Mouse (Mus musculus): ENCODE results near the gene Gnl1. TPM values are rescaled to one million over a fixed set of nuclear protein-coding genes. Genes with fewer than 3 reads are reported as not detected.
A peak's percentile ranks its signal among the peaks of the same experiment; 100 is the strongest.
"Not testable (repeated sequence)": the region's sequence is repeated elsewhere in the genome, so short reads cannot be mapped to it uniquely, and the experiment has no call there.

The Gnl1 gene
- polyA plus RNA-seq, 1 experiment from 2014 or later = 25.1 TPM

DNA sequence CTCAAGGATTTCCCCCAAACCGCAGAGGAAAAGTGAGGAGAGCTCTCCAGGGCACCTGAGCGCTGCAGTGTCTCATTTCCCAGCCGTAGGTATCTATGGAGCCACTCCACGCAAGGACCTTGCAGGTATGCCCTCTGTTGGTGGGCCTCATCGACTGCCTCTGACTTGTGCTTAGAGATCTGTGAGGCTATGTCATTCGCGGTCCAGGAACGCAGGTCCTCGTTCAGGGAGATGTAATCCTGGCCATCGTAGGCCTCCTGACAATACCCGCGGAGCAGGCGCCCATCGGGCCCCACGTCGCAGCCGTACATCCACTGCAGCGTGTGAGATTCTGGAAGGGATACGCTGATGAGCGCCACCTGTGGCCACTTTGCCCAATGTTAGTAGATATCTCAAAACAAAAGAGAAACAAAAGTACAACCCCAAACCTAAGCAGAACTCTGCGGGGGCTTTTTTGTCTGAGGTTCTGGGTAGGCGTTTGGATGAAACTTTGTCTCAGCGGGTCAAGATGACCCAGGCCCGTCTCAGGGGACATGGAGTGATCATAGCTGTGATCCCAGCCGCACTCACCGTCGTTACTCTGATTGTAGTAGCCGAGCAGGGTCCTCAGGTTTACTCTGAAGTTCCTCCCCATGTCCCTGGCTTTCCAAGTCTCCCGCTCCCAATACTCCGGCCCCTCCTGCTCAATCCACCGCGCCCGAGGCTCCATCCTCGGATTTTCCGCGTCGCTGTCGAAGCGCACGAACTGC lies 52.1 kb downstream of the Gnl1 start:
- H3K27me3 ChIP-seq (ENCODE audit: control insufficient read depth, insufficient read depth, low read length); H3K4me1 ChIP-seq (replicated peaks; ENCODE audit: control insufficient read depth, insufficient read depth); H3K9me3 ChIP-seq (ENCODE audit: control insufficient read depth, low read length); H3K36me3 ChIP-seq (ENCODE audit: control insufficient read depth, insufficient read depth, low read length): not testable (repeated sequence)
- peak; percentile 64 for TF ChIP-seq CTCF (IDR thresholded peaks at IDR 0.05; ENCODE audit: low read depth)
- H3K4me2 ChIP-seq (replicated peaks; ENCODE audit: low read depth) = peak overlapping the region; percentile 82
- H3K27ac ChIP-seq (replicated peaks) = 0 out of 2 replicates have a peak overlapping the region, but pooled peaks have one; percentile 13
- ATAC-seq (ENCODE audit: low FRiP score, low TSS enrichment) (peak; percentile 62), DNase-seq (ENCODE audit: low spot score) (peak; percentile 47)
- peak overlapping the region; percentile 70 for H3K9ac ChIP-seq (ENCODE audit: low read length)
- H3K4me3 ChIP-seq (ENCODE audit: low read depth, low read length) = peak overlapping the region; percentile 56
- 2% methylated on average over 40 of the region's 40 CpGs for WGBS

DNA sequence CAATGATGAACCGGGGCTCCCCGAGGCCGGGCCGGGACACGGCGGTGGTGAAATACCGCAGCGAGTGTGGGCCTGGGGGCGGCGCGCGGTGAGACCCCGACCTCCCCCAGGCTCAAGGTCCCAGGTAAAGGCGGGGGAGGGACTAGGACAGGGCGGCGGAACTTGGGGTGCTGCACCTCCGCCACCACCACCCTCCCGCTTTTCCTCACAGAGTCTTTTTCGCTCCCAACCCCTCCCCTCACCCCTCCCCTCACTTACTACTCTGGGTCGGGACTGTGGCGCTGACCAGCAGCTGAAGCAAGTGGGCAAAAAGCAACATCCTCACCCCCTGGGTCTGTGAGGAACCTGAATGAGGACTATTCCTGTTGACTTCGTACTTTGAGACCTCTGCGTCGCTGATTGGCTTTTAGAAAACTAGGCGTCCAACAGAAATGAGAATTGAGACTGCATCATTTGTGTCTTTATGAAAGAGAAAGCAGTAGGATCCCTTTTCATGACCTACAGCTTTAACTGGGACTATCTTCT lies 52.8 kb downstream of the Gnl1 start, which contains the start of gene H2-T23:
TSS of gene H2-T23 (minus strand) at position 505 of the 525 bp plus-strand sequence.
- H3K27ac ChIP-seq (replicated peaks) = peak within 1 kb of the TSS; percentile 13; the same call in 1 of the 2 replicates
- under 1% methylated on average over 25 of the region's 25 CpGs for WGBS
- not testable (repeated sequence) for H3K4me1 ChIP-seq (replicated peaks; ENCODE audit: control insufficient read depth, insufficient read depth); H3K36me3 ChIP-seq (ENCODE audit: control insufficient read depth, insufficient read depth, low read length); H3K9me3 ChIP-seq (ENCODE audit: control insufficient read depth, low read length); H3K27me3 ChIP-seq (ENCODE audit: control insufficient read depth, insufficient read depth, low read length)
- ATAC-seq (ENCODE audit: low FRiP score, low TSS enrichment) (peak; percentile 38), DNase-seq (ENCODE audit: low spot score) (peak; percentile 56)
- peak within 1 kb of the TSS; percentile 70 for H3K9ac ChIP-seq (ENCODE audit: low read length)
- peak within 1 kb of the TSS; percentile 56 for H3K4me3 ChIP-seq (ENCODE audit: low read depth, low read length)
- H3K4me2 ChIP-seq (replicated peaks; ENCODE audit: low read depth) = peak within 1 kb of the TSS; percentile 82

- ATAC-seq (ENCODE audit: low FRiP score, low TSS enrichment) = 0 out of 2 replicates have a peak, but pooled peaks have one; percentile 30
- not testable (repeated sequence) for H3K27me3 ChIP-seq (ENCODE audit: control insufficient read depth, insufficient read depth, low read length)
- 48% methylated on average over 3 of the region's 3 CpGs for WGBS
Observed at GRCm38 (mm10) chr17:36034524-36034923, 54.9 kb downstream of the Gnl1 start.

DNA sequence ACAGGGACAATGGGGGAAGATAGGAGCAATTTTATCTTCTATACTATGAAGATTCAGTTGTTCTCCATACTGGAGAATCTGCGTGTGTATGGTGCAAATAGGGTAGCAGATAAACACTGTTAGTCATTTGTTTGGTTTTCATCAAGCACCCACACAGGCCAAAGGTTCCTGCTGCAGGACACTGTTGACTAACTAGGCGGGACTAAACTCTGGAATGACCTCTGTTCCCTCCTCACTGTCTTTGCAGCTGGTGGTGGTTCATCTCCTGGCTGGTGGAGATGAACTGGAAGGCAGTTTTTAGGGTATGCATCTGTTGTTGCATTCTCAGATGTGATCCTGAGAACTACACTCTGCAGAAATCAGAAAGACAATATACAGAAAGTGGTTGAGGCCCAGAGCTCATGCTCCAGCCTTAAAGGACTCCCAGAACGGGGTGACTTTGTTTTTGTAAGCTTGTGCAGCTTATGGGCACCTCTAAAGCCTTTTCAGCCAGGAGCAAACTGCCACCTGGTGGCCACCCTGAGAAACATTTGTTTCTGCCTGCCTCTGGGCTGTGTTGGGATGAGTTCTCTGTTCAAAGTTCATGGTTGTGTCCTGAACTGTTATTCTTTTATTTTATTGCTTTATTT lies 55.5 kb downstream of the Gnl1 start:
- not testable (repeated sequence) for H3K4me1 ChIP-seq (replicated peaks; ENCODE audit: control insufficient read depth, insufficient read depth); H3K9me3 ChIP-seq (ENCODE audit: control insufficient read depth, low read length); H3K9ac ChIP-seq (ENCODE audit: low read length); H3K4me2 ChIP-seq (replicated peaks; ENCODE audit: low read depth); H3K36me3 ChIP-seq (ENCODE audit: control insufficient read depth, insufficient read depth, low read length); H3K27me3 ChIP-seq (ENCODE audit: control insufficient read depth, insufficient read depth, low read length); H3K4me3 ChIP-seq (ENCODE audit: low read depth, low read length); H3K27ac ChIP-seq (replicated peaks)
- WGBS = 28% methylated on average over 3 of the region's 3 CpGs
- TF ChIP-seq CTCF (IDR thresholded peaks at IDR 0.05; ENCODE audit: low read depth) = peak; percentile 68
- peak; percentile 40 for DNase-seq (ENCODE audit: low spot score)
- ATAC-seq (ENCODE audit: low FRiP score, low TSS enrichment) = peak; percentile 77

More at GRCm38 (mm10) chr17:36034524-36034923, 54.9 kb downstream of the Gnl1 start:
- H3K9me3 ChIP-seq (ENCODE audit: control insufficient read depth, low read length); DNase-seq (ENCODE audit: low spot score); H3K27ac ChIP-seq (replicated peaks); H3K4me1 ChIP-seq (replicated peaks; ENCODE audit: control insufficient read depth, insufficient read depth); H3K9ac ChIP-seq (ENCODE audit: low read length); H3K4me2 ChIP-seq (replicated peaks; ENCODE audit: low read depth); H3K4me3 ChIP-seq (ENCODE audit: low read depth, low read length); H3K36me3 ChIP-seq (ENCODE audit: control insufficient read depth, insufficient read depth, low read length): not testable (repeated sequence)

GRCm38 (mm10) chr17:36036126-36036525 lies 56.5 kb downstream of the Gnl1 start:
- H3K9me3 ChIP-seq (ENCODE audit: control insufficient read depth, low read length); H3K4me1 ChIP-seq (replicated peaks; ENCODE audit: control insufficient read depth, insufficient read depth); H3K27me3 ChIP-seq (ENCODE audit: control insufficient read depth, insufficient read depth, low read length); H3K4me2 ChIP-seq (replicated peaks; ENCODE audit: low read depth); H3K4me3 ChIP-seq (ENCODE audit: low read depth, low read length); DNase-seq (ENCODE audit: low spot score); H3K36me3 ChIP-seq (ENCODE audit: control insufficient read depth, insufficient read depth, low read length); ATAC-seq (ENCODE audit: low FRiP score, low TSS enrichment); H3K9ac ChIP-seq (ENCODE audit: low read length); H3K27ac ChIP-seq (replicated peaks): not testable (repeated sequence)
- 80% methylated on average over 13 of the region's 13 CpGs for WGBS
- TF ChIP-seq CTCF (IDR thresholded peaks at IDR 0.05; ENCODE audit: low read depth) = peak; percentile 25; the same call in 1 of the 2 replicates

MicroRNAs within 50 kb of the gene (microRNA counts, 519-probe panel; counts per million panel counts)
- microRNA mmu-miR-877 = not detected

Small RNAs within 50 kb of the gene (microRNA-seq; reads per million reads assigned to microRNA genes)
- gene Mir877 = 27.0 reads per million, percentile 28 among the genes with 10 or more reads in this experiment

Other genes starting within 250 kb of the Gnl1 start
- gene Ier3, start 158.2 kb upstream of the Gnl1 start, polyA plus RNA-seq (2015; fragmentation: Nextera tagmentation; extraction: Ambion mirVana) = 74.8 and 79.5 TPM in 2 replicates
- 41.0 and 43.5 TPM in 2 replicates for gene Flot1, start 156.6 kb upstream of the Gnl1 start, polyA plus RNA-seq (2015; fragmentation: Nextera tagmentation; extraction: Ambion mirVana)
- 251 and 296 TPM in 2 replicates for gene Tubb5, start 141.5 kb upstream of the Gnl1 start, polyA plus RNA-seq (2015; fragmentation: Nextera tagmentation; extraction: Ambion mirVana)
- 2.1 and 2.2 TPM in 2 replicates for gene Mdc1, start 138.3 kb upstream of the Gnl1 start, polyA plus RNA-seq (2015; fragmentation: Nextera tagmentation; extraction: Ambion mirVana)
- 27.3 and 27.4 TPM in 2 replicates for gene Nrm, start 118.5 kb upstream of the Gnl1 start, polyA plus RNA-seq (2015; fragmentation: Nextera tagmentation; extraction: Ambion mirVana)
- 15.3 and 16.6 TPM in 2 replicates for gene Ppp1r18, start 114.3 kb upstream of the Gnl1 start, polyA plus RNA-seq (2015; fragmentation: Nextera tagmentation; extraction: Ambion mirVana)
- 14.2 and 19.3 TPM in 2 replicates for gene Dhx16, start 100.0 kb upstream of the Gnl1 start, polyA plus RNA-seq (2015; fragmentation: Nextera tagmentation; extraction: Ambion mirVana)
- 20.5 and 21.7 TPM in 2 replicates for gene 2310061I04Rik, start 82.4 kb upstream of the Gnl1 start, polyA plus RNA-seq (2015; fragmentation: Nextera tagmentation; extraction: Ambion mirVana)
- gene Atat1, start 69.8 kb upstream of the Gnl1 start, polyA plus RNA-seq (2015; fragmentation: Nextera tagmentation; extraction: Ambion mirVana) = 12.7 and 14.5 TPM in 2 replicates
- gene Mrps18b, start 63.5 kb upstream of the Gnl1 start, polyA plus RNA-seq (2015; fragmentation: Nextera tagmentation; extraction: Ambion mirVana) = 80.0 and 83.4 TPM in 2 replicates
- gene Ppp1r10, start 63.4 kb upstream of the Gnl1 start, polyA plus RNA-seq (2015; fragmentation: Nextera tagmentation; extraction: Ambion mirVana) = 13.9 and 17.4 TPM in 2 replicates
- gene Abcf1, start 10.1 kb upstream of the Gnl1 start, polyA plus RNA-seq (2015; fragmentation: Nextera tagmentation; extraction: Ambion mirVana) = 54.8 and 71.5 TPM in 2 replicates
- gene Prr3, start 385 bp downstream of the Gnl1 start, polyA plus RNA-seq (2015; fragmentation: Nextera tagmentation; extraction: Ambion mirVana) = 10.8 and 10.9 TPM in 2 replicates
- 1.0 and 1.1 TPM in 2 replicates for gene H2-T24, start 40.7 kb downstream of the Gnl1 start, polyA plus RNA-seq (2015; fragmentation: Nextera tagmentation; extraction: Ambion mirVana)
- 35.9 and 40.2 TPM in 2 replicates for gene H2-T23, start 53.0 kb downstream of the Gnl1 start, polyA plus RNA-seq (2015; fragmentation: Nextera tagmentation; extraction: Ambion mirVana)
- gene H2-T22, start 62.9 kb downstream of the Gnl1 start, polyA plus RNA-seq (2015; fragmentation: Nextera tagmentation; extraction: Ambion mirVana) = 18.9 and 21.0 TPM in 2 replicates
- not detected in 2 replicates for gene Gm6034, start 63.1 kb downstream of the Gnl1 start, polyA plus RNA-seq (2015; fragmentation: Nextera tagmentation; extraction: Ambion mirVana)
- 0.08 and 0.10 TPM in 2 replicates for gene Gm11127, start 78.5 kb downstream of the Gnl1 start, polyA plus RNA-seq (2015; fragmentation: Nextera tagmentation; extraction: Ambion mirVana)
- not detected in 2 replicates for gene Gm19684, start 141.8 kb downstream of the Gnl1 start, polyA plus RNA-seq (2015; fragmentation: Nextera tagmentation; extraction: Ambion mirVana)
- gene Gm7030, start 149.6 kb downstream of the Gnl1 start, polyA plus RNA-seq (2015; fragmentation: Nextera tagmentation; extraction: Ambion mirVana) = not detected in 2 replicates
- gene Gm8909, start 188.7 kb downstream of the Gnl1 start, polyA plus RNA-seq (2015; fragmentation: Nextera tagmentation; extraction: Ambion mirVana) = 0.16 and 0.22 TPM in 2 replicates
- gene H2-T3, start 210.4 kb downstream of the Gnl1 start, polyA plus RNA-seq (2015; fragmentation: Nextera tagmentation; extraction: Ambion mirVana) = 0.04 TPM in 1 of 2 replicates, not detected in the other

All from stomach, postnatal 0 days (tissue).